Mouse (Mus musculus) embryonic stem cell, embryonic (primary cell): Measurements from ENCODE around the gene Ramp2.

ENCODE experiments used
- CTCF ChIA-PET, 4 experiments: fragments of 300-600 bp in 2 of 4; fragments of 350-600 bp in 2 of 4; sonication (Branson Sonifier 250); formaldehyde crosslinking; loops; one replicate each; lab custom pipeline; 2022; ENCODE audit warnings: inconsistent platforms in 2 of 4; lab: Charles Lee
- POLR2A ChIA-PET, 4 experiments: fragments of 300-600 bp in 2 of 4; fragments of 350-600 bp in 2 of 4; sonication (Branson Sonifier 250); formaldehyde crosslinking; loops; one replicate each; lab custom pipeline; 2022; ENCODE audit warnings: antibody characterized with exemption in 4 of 4, inconsistent platforms in 1 of 4; lab: Charles Lee

Gene Ramp2

GRCm38 (mm10) chr11:101302004-101302798 lies 56.4 kb downstream of the Ramp2 start, which contains the start of gene Becn1:
TSS of gene Becn1 (minus strand) at chr11:101302286.
- POLR2A ChIA-PET = interaction anchor here (0.6 to 2.8 kb wide), 74 partner anchors 8 to 1518 kb away, joined by 3 to 29 read pairs (median 4); partner anchors contain the start of genes Psme3 (in 4 of the 4), Cntd1 (in 3 of the 4), Coa3 (in 3 of the 4) and Rpl27 (in 3 of the 4)

DNA sequence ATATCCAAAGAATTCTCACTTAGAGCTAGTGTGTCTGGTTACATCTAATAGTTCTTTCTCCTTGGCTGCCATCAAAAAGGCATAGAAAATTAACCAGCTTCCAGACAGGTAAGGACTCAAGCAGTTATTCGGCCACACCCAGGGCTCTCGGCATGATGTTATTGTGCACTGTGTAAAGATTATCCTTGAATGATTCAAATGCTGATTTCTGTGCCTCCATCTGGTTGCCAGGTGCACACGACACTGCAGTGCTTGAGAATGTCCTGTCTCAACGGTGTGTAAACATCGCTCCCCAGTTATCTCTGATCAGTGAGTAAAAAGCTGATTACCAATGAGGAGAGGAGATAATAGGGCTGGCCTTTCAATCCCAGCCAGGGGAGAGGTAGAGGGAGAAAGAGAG lies 61.9 kb downstream of the Ramp2 start:
- ChIA-PET CTCF (interaction anchor here in 3 of 4 experiments (0.5 to 1.2 kb wide), 6 partner anchors 16 to 233 kb away, joined by 3 to 4 read pairs (median 3); partner anchors contain the start of genes Cntd1 (in 1 of the 3), Coa3 (in 1 of the 3) and Rpl27 (in 1 of the 3)), POLR2A (interaction anchor here in 3 of 4 experiments (0.5 to 2.2 kb wide), 14 partner anchors 8 to 988 kb away, joined by 3 to 9 read pairs (median 4); partner anchors contain the start of genes Rpl27 (in 2 of the 3), Aoc2 (in 1 of the 3), Cntd1 (in 1 of the 3) and Coa3 (in 1 of the 3))

More at GRCm38 (mm10) chr11:101302004-101302798, 56.4 kb downstream of the Ramp2 start, which contains the start of gene Becn1:
- CTCF ChIA-PET = interaction anchor here (0.5 to 2.4 kb wide), 95 partner anchors 9 to 947 kb away, joined by 3 to 26 read pairs (median 4); partner anchors contain the start of genes Cntd1 (in 4 of the 4), Coa3 (in 4 of the 4), Wnk4 (in 3 of the 4) and Rpl27 (in 2 of the 4)
